Mouse (Mus musculus): ENCODE measurements around the gene Ddx31.
A peak's percentile ranks its signal among the peaks of the same experiment; 100 is the strongest.

Gene Ddx31

DNA sequence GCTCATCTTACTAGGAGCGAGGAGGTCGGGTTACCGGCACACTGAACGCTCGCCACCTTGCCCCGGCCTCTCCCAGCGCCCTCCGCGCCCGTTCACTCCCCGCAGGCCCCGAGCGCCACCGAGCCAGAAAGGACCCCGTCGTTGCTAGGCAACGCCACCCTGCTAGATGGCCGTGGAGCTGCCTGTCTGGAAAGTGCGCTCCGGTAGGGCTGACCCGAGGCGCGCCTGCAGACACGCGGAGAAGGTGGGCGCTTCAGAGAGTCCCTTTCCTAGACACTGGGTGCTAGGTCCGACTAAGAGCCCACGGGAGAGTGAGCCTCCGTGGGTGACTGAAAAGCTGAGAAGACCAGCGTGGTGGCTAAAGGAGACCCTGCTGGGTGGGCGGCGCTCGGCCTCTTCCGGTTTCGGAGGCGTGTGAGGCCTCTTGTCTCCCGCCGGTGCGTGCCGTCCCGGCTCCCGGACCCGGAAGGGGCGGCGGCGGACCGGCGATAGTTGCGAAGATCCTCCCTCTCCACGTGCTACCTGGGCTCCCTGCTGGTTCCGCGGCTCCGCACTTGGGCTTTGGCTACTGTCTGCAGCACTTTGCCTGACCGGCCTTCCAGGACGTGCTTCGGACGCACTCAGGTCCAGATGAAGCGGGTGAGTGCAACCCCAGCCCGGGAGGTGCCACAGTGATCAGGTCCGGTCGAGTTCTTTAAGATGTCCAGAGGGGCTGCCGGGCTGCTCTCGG, at the start of gene Ddx31, which contains the start of gene Gtf3c4:
Gene Ddx31, plus strand, starts transcription at position 185 of the 730 bp plus-strand sequence.
Gene Gtf3c4, minus strand, starts transcription at position 139 of the 730 bp plus-strand sequence.
- peak; percentile 86 to 88 for DNase-seq

DNA sequence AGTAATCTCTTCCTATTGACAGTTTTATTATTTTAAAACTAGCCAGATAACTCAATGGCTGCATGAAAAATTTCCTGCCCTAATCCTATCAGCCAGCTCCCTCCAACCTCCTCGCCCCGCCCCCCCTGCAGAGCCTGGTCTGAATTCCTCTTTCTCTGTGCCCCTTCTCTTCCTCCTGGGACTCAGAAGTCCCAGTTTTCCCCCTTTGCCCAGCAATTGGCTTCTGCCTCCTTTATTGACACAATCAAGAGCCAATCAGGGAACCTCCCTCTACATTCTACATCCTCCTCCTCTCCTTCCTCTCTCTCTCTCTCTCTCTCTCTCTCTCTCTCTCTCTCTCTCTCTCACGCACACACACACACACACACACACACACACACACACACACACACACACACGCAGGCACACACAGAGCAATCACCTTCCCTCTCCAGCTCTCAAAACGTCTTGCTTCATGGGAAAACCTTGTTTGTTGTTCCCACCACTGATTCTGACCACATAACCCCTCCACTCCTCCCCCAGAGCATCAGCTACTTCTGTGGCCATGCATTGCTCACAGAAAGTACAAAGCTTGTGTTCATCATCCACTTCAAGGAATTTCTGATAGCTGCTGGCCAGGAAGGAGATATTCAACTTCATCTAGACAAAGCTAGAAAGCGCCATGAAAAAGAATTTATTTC, 47.1 kb upstream of the Ddx31 start:
- no peak for DNase-seq

DNA sequence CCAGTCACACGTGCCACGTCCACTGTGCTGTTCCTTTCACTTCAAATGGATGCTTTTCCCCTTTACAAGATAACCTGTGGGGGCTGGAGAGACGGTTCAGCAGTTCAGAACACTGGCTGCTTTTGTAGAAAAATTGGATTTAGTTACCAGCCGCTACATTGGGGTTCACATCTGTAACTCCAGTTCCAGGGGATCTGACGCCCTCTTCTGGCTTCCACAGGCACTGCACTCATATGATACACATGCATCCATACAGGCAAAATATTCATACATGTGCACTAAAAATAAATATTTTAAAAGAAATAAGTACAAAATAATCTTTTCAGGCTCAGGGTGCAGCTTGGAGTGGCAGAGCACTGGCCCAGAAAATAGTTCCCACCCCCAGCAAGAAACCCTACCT, 45.6 kb upstream of the Ddx31 start:
- DNase-seq: no peak

DNA sequence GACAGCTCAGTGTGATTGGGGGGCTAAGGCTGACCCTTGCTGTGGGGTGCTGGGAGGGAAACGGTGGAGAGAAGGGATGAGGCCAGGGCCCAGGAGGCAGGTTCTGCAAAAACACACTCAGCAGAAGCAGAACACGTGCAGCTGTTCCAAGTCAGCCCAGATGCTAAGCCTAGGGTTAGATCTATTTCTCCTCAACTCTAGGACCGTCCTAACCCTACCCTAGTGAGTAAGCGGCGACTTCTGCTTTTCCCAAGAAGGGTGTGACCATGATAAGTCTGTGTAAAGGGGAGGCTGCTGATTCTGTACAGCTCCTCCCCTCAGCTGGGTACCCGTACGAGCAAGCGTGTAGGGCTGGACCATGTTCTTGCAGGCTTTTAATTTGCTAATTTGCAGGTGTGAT, 43.9 kb upstream of the Ddx31 start:
- no peak for DNase-seq

DNA sequence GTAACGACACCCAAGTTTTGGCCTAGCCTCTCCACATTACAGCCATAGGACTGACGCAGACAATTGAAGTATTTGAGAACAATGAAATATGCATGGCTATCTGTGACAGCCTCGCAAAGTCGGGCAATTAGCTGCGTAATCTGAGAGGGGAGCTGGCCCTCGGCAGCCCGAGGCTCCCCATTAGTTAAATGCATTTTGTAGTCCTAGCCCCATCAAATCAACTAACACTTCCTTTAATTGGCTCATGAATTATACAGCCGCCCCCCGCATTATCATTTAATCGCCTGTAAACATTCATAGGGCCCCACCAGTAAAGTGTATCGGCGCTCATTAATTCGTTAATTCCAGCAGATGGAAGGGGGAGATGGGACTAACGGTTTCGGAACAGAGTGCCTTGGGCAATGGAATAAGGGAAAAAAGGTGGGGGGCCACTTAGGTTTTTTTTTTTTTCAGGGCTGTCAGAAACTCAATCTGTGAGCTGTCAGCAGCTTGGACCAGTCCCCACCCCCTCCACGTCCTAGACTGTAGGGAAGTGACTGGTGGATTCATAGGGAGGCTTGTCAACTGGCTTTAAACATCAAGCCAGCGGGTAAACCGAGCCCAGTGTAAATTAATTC, 42.6 kb upstream of the Ddx31 start:
- no peak for DNase-seq

DNA sequence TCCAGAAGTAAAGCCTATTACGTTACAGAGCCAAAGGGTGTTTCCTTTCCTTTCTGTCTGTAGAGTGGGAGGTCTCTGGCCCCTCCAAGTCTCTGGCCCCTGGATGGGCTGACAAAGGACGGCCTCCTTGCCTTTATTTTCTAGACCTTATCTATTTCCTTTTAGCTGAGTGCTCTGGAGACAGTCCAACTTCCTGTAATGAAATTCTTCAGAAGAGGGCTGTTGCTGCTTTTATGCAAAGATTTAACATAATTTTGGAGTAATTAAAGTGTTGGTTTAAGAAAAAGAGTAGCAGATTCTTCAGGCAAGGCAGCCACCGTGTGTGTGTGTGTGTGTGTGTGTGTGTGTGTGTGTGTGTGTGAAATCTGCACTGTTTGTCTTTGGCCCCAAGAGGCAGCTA, 41.8 kb upstream of the Ddx31 start:
- no peak for DNase-seq

DNA sequence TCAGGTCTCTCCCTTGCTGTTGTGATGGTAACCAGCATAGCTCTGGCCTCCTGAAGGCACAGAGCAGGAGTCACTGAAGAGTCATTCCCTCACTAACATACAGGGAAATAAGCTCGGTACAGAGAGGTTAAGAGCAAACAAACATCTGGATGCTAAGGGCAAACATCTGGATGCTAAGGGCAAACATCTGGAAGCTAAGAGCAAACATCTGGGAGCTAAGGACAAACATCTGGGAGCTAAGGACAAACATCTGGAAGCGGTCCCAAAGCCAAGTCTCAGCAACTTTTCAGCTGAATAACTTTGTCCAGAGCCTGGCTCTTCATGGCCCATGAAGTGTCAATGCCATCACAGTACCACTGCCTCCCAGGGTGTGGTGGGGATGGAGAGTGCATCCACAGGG, 40.6 kb upstream of the Ddx31 start:
- DNase-seq: no peak

DNA sequence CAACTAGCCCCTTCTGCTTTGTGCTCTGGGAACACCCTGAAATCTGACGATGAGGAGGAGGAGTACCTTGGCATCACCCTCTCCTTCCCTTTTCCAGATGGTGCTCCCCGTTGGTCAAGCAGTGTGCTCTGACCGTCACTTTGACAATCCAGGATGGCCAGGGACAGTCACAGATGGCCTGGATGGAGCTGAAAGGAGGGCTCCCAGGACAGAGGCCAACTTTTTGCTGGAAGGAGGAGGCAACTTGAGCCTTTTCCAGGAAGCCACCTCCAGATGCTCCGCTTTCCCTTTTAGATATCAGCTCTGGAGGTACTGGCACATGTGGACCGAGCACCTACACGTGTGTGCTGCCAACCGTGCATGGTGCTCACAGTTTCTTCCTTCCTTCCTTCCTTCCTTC, 36.8 kb upstream of the Ddx31 start:
- DNase-seq: no peak

DNA sequence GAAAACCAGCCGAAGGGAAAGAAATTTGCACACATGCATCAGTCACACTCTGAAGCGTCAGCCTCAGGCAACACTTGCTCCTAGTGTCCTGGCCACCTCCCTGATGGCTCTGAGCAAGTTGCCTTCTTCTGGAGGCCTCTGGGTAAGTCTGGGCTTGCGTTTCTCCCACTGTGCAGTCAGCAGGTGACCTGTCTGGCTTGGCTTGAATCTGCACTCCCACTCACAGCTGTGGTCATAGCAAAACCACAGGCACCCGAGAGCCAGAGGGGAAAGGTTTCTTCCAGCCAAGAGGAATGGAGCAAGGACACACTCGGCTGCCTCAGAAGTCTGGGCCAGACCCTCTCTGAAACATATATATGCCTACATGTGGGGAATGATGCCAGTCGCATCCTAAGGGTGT, 31.4 kb upstream of the Ddx31 start:
- no peak for DNase-seq

DNA sequence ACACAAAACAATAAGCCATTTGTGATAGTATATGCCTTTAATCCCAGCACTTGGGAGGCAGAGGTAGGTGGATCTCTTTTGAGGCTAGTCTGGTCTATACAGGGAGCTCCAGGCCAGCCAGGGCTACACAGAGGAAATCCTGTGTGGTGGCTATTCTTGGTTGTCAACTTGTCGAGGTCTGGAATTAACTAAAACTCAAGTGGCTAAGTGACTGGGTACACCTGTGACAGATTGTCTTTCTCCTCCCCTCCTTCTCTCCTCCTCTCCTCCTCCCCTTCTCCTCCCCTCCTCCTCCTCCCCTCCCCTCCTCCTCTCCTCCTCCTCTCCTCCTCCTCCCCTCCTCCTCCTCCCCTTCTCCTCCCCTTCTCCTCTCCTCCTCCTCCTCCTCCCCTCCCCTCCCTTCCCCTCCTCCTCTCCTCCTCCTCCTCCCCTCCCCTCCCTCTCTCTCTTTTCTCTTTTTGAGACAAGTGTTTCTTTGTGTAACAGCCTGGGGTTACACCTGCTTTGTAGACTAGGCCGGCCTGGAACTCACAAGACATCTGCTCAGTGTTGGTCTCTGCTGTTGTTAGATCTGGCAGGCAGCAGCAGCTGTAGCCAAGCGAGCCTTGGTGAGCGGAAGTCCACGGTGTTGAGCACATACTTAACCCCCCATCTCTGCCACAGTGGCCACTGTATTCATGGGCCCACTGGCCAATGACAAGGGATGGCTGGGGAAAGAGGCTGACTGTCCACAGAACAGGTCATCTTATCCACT, 29.8 kb upstream of the Ddx31 start:
- DNase-seq: peak; percentile 5 to 27

DNA sequence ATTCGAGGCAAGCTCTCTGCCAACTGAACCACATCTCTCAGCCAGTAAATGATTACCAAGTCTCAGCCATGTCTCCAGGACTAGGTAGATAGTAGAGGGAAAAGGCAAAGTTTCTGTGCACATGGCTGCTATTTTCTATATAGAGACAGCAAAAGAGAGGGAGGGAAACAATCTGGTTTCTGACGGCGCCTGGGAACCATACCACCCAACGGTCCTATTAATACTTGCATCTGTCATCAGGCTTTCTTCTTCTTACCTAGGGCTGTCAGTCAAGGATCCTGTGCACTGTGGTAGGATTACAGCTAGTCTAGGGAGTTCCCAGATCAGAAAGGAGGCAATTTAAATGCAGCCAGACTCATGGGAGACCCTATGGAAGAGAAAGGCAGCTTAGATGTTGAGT, 21.3 kb upstream of the Ddx31 start:
- no peak for DNase-seq

DNA sequence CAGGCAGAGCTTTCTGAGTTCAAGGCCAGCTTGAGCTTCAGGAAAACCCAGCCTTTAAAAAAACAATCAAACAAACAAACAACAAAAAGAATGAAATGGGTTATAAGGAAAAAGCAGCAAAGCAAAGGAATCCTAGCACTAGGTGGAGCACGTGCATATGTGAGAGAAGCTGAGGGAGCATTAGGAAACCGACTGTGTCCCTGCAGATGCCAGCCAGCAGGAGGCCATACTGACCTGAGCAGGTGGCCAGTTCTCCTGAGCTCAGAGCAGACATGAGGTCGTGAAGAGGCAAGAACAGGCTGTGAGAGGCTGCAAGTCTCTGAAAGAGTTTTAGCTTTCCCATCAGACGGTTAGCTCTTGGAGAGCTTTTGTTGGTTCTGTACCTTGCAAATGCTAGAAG, 10.9 kb upstream of the Ddx31 start:
- no peak for DNase-seq

DNA sequence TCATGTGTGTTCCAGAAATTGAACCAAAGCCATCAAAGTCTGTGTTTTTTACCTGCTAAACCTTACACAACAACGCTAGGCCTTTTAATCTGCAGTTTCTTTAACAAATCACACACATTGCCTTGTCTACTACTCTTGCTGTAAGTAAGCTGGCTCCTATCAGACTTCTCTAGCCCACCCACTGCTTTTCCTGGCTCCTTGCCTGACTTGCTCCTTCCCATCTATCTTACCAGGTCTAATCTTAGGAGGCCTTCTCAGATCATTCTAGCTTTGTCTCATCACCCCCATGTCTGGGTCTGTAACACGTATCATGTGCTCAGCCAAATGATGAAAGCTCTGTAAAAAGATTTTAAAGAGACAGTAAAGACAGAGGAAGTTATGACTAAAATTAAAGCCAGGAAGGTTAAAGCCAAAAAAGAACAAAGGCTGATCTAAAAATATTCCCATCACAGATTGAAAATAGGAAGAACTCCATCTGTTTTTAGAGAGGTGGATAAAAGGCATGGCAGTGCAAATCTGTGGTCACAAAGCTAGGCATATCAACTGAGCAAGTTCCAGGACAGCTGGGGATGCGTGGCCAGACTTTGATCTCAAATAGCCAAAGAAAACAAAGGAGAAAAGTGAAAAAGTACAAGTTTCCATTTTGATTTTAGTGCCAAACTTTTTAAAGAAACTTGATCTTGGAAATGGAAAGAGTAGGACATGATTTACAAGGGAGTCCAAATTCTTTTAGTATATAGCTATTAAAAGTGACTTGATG, 3.8 kb upstream of the Ddx31 start:
- DNase-seq: no peak

DNA sequence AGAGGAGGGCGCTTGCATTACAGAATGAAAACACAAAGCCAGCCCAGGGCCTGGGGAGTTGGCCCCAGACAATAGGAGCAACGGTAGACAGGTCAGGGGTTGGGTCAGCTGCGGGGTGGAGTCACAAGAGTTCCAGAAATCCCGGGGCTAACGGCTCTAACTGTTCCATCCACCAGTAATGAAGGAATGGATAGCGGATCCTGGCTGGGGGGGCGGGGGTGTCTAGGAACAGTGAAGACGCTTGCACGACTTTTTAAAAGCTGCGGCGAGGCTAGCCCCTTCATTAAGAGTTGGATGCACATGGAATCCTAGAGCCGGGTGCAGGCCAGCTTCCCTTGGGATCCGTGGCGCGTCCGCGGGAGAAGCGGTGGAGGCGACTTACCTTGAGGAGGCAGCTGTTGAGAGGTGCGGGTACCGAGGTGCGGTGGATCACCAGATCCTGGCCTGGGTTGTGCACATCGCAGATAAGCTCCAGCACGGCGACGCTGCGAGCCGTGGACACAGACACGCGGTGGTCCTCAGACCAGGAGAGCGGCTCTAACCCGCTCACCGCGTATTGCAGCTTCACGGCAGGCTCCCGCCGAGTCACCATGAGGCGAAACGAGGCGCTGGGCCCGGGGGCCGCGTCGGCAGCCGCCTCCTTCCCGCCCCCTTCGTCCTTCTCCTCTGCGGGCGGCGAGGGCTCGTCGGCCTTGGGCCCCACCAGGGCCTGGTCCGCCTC, 545 bp upstream of the Ddx31 start:
- DNase-seq: no peak

DNA sequence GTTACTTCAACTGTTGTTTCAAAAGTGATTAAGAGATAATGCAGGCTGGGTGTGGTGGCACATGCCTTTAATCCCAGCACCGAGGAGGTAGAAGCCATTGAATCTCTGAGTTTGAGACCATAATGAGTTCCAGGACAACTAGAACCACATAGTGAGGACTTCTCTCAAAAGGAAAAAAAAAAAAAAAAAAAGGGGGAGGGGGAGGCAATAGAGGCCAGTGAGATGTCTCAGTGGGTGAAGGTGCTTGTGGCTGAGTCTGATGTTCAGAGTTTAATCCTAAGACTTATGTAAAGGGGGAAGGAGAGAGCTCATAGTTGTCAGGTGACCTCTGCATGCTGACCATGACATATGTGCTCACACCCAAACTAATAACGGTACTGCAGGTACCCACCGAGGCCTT, 1.8 kb downstream of the Ddx31 start:
- DNase-seq: no peak

DNA sequence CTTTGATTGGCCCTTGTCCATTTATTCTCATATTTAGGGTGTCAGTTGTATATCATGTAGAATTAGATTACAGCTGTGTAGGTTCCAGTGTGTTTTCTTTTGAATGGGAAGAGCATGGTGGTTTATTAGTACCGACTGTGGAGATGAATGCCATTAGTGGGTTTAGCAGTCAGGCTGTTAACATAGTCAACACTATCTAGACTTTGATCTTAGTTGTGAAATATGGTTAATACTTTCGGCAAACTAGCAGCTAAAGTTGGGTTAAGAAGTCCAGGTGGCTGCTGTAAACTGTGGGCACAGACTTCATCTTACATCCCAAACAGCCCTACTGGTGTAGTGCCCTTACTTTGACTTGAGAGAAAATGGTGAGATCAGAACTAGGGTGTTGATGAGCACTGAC, 8.7 kb downstream of the Ddx31 start:
- no peak for DNase-seq

DNA sequence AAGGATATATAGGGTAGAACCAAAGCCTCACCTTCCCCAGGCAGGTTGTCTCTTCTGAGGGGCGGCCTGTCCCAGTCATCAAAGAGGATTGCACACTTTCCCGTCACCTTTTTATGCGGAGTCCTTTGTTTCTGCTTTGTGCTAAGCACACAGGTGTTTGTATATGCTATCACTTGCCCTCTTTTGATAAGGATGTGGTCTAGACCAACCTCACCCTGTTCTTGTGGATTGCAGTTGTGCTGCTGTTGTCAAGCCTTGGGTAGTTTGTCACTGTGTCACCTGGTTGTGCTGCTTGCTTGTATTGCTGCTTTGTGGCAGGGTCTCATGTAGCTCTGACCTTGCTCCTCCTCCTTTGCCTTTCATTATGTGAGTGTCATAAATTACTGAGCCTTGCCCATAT, 12.4 kb downstream of the Ddx31 start:
- no peak for DNase-seq

DNA sequence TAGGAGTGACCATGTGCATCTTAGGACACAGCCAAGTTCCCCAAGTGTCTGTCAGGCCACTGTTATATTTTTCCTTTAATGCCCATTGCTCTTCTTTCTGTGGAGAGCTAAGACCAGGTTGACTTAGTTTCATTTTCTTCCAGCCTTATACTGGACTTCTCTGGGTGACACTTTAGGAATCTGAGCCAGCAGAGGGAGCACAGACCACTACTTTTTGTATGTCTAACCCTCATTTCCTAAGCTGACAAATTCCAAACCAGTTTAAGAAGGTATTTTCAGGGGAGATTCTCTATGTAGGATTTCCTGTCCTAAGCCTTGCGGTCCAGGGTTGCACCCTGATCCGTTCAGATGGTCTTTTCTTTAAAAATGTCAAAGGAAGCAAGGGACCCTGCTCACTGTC, 15.6 kb downstream of the Ddx31 start:
- DNase-seq: no peak

DNA sequence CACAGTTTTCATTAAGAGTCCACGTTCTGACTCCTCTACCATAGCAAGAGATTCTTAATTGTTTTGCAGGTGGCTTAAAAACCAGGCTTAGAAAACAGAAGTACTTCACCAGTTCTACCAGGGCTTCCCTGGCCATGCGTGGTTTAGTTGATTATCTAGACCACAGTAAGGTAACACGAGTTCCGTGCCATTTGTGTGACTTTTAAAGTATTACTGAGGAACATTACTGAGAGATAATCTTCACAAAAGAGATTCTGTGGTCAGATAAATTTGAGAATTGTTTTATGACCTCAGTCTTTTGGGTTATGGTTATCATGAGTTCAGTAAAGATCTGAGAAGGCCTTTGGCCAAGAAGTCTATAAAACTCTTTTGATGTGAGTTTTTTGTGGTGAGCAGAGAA, 19.1 kb downstream of the Ddx31 start:
- no peak for DNase-seq

DNA sequence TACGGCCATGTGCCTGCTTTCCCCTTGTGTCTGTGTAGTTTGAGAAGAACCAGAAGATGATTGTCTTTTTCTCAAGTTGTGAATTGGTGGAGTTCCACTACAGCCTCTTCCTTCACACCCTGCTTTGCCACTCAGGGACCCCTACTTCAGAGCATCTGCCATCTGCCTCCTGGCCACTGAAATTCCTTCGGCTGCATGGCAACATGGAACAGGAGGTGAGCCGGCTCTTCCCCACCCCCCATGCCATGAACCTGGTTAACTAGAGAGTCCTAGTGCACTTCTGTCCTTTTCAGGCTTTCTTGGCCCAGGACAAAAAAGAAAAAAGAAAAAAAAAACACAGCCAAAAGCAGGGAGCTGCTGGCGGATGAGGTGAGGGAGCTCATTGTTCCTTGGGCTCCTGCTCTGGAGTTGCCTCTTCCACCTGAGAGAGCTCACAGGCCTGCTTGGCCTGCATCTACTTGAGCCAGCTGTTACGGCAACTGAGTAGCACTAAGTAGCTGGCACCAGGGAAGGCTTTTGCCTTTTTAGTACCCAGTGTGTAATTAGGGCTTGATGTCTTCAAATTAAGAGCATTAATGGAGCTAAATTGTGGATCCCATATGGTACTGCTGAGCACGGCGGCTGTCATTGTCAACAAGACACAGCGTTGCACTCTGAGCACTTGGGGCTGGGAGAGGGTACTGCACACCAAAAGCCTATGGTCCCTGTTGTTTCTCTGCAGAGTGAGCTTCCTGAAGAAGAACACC, 20.6 kb downstream of the Ddx31 start:
- no peak for DNase-seq

DNA sequence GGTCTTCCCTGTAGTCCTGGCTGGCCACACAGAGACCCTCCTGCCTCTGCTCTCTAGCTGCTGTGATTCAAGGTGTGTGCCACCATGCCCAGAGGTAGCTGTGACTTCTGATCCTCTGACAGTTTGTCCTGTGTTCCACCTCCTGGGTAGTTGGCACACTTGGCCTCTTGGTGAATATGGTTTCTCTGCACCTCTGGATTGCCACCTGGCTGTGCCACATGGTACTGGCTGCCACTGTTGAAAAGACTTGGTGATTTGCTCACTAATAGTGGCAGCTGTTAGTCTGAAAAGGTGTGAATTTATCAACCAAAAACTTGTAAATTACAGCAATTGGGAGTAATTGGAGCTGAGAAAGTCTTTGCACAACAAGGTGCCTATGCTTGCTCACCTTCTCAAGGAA, 23.7 kb downstream of the Ddx31 start:
- DNase-seq: no peak
